Mouse (Mus musculus): ENCODE measurements around the gene Stx11. TPM values are rescaled to one million over a fixed set of nuclear protein-coding genes. Genes with fewer than 3 reads are reported as not detected.
"Not testable (repeated sequence)": the region's sequence is repeated elsewhere in the genome, so short reads cannot be mapped to it uniquely, and the experiment has no call there.

Gene Stx11
- polyA plus RNA-seq, 1 experiment, result 1.4 TPM

DNA sequence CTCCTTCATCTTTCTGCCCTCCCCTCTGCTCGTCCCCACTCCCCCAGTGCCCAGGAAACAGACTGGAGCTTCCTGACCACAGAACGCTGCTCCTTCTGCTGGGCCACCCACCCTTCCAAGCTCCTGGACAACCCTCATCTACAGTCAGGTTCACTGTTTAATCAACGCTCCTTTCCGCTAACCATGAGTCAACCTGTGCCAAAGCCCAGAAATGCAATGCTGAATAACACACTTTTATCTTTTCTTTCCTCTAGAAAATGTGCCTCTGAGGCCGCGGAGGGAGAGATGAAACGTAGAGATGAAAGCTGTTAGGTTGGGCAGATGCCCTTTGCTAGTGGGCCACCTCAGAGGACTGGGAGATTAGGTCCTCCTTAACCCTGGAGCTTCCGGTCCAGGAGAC, 2.6 kb downstream of the Stx11 start:
- no peak for DNase-seq
- no peak overlapping the region for H3K4me3 ChIP-seq (ENCODE audit: insufficient read depth, low read depth, low read length)
- TF ChIP-seq CTCF (conservative IDR thresholded peaks at IDR 0.05; ENCODE audit: insufficient read depth, insufficient read length, low read depth, low read length) (no peak), POLR2A (IDR thresholded peaks at IDR 0.05; ENCODE audit: low read depth, low read length) (no peak)
- no peak overlapping the region for H3K27ac ChIP-seq (ENCODE audit: insufficient read depth, low read depth, low read length)
- H3K4me1 ChIP-seq (ENCODE audit: control insufficient read depth, insufficient read depth, low read length), result no peaks in the 10 kb centered on the region
- no peaks in the 10 kb centered on the region for H3K27me3 ChIP-seq (replicated peaks; ENCODE audit: control insufficient read depth, insufficient read depth, low read length)
- H3K36me3 ChIP-seq (ENCODE audit: control insufficient read depth, insufficient read depth, low read length), result no peaks in the 10 kb centered on the region
- WGBS, result 92% methylated on average over 8 of the region's 8 CpGs

DNA sequence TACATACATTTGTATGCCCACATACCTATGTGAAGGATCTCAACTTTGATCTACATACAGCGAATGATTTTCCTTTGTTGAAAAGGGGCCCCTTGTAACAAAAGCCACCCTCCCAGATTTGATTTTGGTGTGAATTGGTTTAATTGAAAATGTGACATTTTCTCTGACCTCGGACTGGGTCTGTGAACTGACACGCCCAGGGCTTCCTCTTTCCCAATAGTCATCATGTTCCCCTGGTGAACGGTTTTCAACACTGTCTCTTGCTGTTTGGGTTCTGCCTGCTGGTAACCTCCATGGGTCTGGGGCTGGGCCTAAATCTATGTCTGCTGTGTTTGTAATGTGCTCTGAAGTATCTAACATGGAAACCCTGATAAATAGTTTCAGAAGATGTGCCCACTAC, 6.8 kb downstream of the Stx11 start:
- Histone ChIP-seq H3K27ac (ENCODE audit: insufficient read depth, low read depth, low read length) (no peak overlapping the region), H3K27me3 (replicated peaks; ENCODE audit: control insufficient read depth, insufficient read depth, low read length) (no peaks in the 10 kb centered on the region), H3K4me3 (ENCODE audit: insufficient read depth, low read depth, low read length) (no peak overlapping the region), H3K4me1 (ENCODE audit: control insufficient read depth, insufficient read depth, low read length) (no peaks in the 10 kb centered on the region), H3K36me3 (ENCODE audit: control insufficient read depth, insufficient read depth, low read length) (no peaks in the 10 kb centered on the region)
- DNase-seq, result no peak
- TF ChIP-seq CTCF (conservative IDR thresholded peaks at IDR 0.05; ENCODE audit: insufficient read depth, insufficient read length, low read depth, low read length) (no peak), POLR2A (IDR thresholded peaks at IDR 0.05; ENCODE audit: low read depth, low read length) (no peak)
- WGBS, result 85% methylated on average over 4 of the region's 4 CpGs

DNA sequence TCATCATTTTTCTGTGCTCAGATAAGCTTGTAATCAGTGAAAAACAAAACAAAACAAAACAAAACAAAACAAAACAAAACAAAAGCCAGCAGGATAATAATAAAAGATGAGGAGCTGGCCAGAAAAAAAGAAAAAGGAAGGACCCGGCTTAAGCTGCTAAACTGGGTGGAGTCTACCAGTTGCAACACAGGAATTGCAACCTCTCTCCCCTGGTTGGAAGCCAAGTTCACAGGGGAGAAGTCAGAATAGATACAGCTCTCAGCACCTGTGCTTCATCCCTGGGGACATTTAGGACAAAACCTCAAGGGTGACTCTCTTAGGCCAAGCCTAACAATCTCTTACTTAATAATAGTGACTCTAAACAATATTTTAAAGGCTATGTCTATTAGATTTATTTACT, 8.3 kb downstream of the Stx11 start:
- DNase-seq, result no peak
- no peak overlapping the region for H3K4me3 ChIP-seq (ENCODE audit: insufficient read depth, low read depth, low read length)
- TF ChIP-seq POLR2A (IDR thresholded peaks at IDR 0.05; ENCODE audit: low read depth, low read length), result no peak
- TF ChIP-seq CTCF (conservative IDR thresholded peaks at IDR 0.05; ENCODE audit: insufficient read depth, insufficient read length, low read depth, low read length), result no peak
- no peaks in the 10 kb centered on the region for H3K36me3 ChIP-seq (ENCODE audit: control insufficient read depth, insufficient read depth, low read length)
- H3K4me1 ChIP-seq (ENCODE audit: control insufficient read depth, insufficient read depth, low read length), result no peaks in the 10 kb centered on the region
- H3K27ac ChIP-seq (ENCODE audit: insufficient read depth, low read depth, low read length), result no peak overlapping the region
- 33% methylated on average over 1 of the region's 1 CpGs for WGBS
- no peaks in the 10 kb centered on the region; the same call in 1 of the 2 replicates for H3K27me3 ChIP-seq (replicated peaks; ENCODE audit: control insufficient read depth, insufficient read depth, low read length)

DNA sequence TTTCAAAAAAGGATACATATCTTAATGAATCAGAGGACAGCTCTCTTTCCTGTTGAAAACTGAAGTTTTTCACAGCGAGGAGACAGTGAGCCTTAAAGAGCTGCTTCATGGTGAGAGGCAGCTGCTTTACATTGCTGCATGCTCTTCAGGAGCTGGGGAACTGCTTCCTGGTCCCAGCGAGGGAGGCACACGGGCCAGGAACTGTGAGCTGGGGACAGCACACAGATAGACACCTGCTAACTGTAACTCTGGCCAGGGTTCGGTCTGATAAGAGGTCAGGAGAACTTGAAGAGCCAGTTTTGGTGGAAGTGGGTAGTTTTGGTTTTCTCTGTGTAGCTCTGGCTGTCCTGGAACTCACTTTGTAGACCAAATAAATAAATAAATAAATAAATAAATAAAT, 12.7 kb downstream of the Stx11 start:
- H3K27me3 ChIP-seq (replicated peaks; ENCODE audit: control insufficient read depth, insufficient read depth, low read length); H3K4me1 ChIP-seq (ENCODE audit: control insufficient read depth, insufficient read depth, low read length); H3K27ac ChIP-seq (ENCODE audit: insufficient read depth, low read depth, low read length); H3K4me3 ChIP-seq (ENCODE audit: insufficient read depth, low read depth, low read length); H3K36me3 ChIP-seq (ENCODE audit: control insufficient read depth, insufficient read depth, low read length); DNase-seq: not testable (repeated sequence)
- WGBS, result 75% methylated on average over 4 of the region's 4 CpGs

DNA sequence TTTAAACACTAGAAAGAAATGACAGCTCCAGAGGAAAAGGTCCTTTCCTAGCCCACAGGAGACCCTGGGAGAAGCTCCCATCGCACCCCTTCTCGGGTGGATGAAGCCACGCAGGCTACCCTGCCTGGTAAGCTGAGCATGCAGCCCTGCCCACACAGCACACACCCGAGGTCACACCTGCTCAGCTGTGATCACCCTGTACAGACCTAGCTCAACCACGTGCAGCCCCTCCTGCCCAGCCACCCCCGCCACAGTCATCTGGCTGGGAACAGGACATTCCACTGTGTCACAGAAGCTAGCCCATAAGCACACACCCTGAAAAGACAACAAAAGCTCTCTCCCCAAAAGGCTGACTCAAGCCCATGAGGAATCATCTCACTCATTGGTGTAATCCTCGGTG, 14.8 kb downstream of the Stx11 start:
- no peak overlapping the region for H3K27ac ChIP-seq (ENCODE audit: insufficient read depth, low read depth, low read length)
- no peak for TF ChIP-seq POLR2A (IDR thresholded peaks at IDR 0.05; ENCODE audit: low read depth, low read length)
- no peak for TF ChIP-seq CTCF (conservative IDR thresholded peaks at IDR 0.05; ENCODE audit: insufficient read depth, insufficient read length, low read depth, low read length)

DNA sequence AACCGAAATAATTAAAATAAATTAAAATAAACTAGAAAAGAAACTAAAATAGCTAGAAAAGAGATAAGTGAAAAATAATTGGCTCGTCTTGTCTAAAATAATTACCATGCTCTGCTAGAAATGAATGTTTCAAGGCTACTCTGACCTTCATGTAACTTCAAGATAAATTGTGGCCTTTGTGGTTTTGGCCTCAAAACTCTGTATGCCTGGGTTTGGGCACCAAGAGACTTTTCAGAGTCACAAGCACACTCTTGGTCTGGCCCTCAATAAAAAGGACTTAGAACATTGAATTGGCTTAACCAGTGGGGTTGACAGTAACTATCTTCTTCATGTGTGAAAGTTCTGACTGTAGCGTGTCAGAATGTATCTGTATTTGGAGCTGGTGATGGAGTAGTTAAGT, 16.5 kb downstream of the Stx11 start:
- Histone ChIP-seq H3K4me1 (ENCODE audit: control insufficient read depth, insufficient read depth, low read length) (no peaks in the 10 kb centered on the region), H3K36me3 (ENCODE audit: control insufficient read depth, insufficient read depth, low read length) (no peaks in the 10 kb centered on the region), H3K27ac (ENCODE audit: insufficient read depth, low read depth, low read length) (no peak overlapping the region), H3K27me3 (replicated peaks; ENCODE audit: control insufficient read depth, insufficient read depth, low read length) (no peaks in the 10 kb centered on the region; the same call in 1 of the 2 replicates), H3K4me3 (ENCODE audit: insufficient read depth, low read depth, low read length) (no peak overlapping the region)
- WGBS, result 96% methylated on average over 3 of the region's 3 CpGs
- TF ChIP-seq POLR2A (IDR thresholded peaks at IDR 0.05; ENCODE audit: low read depth, low read length) (no peak), CTCF (conservative IDR thresholded peaks at IDR 0.05; ENCODE audit: insufficient read depth, insufficient read length, low read depth, low read length) (no peak)
- DNase-seq, result no peak

More for the DNA sequence above, 14.8 kb downstream of the Stx11 start:
- no peaks in the 10 kb centered on the region; the same call in 1 of the 2 replicates for H3K27me3 ChIP-seq (replicated peaks; ENCODE audit: control insufficient read depth, insufficient read depth, low read length)
- no peaks in the 10 kb centered on the region for H3K36me3 ChIP-seq (ENCODE audit: control insufficient read depth, insufficient read depth, low read length)
- no peak overlapping the region for H3K4me3 ChIP-seq (ENCODE audit: insufficient read depth, low read depth, low read length)
- DNase-seq, result no peak
- H3K4me1 ChIP-seq (ENCODE audit: control insufficient read depth, insufficient read depth, low read length), result no peaks in the 10 kb centered on the region
- 56% methylated on average over 7 of the region's 7 CpGs for WGBS

DNA sequence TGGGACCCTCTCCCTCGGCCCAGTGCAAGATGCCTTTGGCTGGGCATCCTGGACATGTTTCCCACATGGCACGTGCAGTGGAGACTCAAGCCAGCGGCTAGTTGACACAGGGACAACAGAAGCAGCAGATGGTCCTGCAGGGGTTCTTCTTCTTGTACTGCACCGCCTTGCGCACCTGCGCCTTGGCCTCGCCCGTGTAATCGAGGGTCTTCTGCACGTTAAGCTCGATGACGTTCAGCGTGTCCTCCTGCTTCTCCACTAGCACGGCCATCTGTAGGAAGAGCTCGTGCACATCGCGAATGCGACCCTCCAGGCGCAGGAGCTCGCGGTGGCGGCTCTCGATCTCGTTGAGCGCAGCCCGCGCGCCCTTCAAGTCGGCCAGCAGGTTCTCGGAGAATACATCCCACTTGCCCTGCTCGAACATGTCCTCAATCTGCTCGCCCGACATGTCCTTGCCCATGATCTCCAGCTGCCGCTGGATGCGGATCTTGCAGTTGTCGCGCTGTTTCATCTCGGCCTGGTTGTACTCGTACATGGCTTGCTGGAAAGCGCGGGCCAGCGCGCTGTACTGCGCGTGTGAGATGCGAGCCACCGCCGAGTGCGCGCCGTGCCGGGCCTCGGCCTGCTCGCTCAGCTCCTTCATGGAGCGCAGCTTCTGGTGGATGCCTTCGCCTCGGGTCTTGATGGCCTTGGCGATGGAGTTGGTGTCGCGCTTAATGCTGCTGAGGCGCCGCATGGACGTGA, 22.9 kb downstream of the Stx11 start:
- H3K27me3 ChIP-seq (replicated peaks; ENCODE audit: control insufficient read depth, insufficient read depth, low read length), result no peaks in the 10 kb centered on the region
- H3K4me1 ChIP-seq (ENCODE audit: control insufficient read depth, insufficient read depth, low read length), result no peaks in the 10 kb centered on the region
- peak; percentile 7 for DNase-seq
- no peaks in the 10 kb centered on the region for H3K36me3 ChIP-seq (ENCODE audit: control insufficient read depth, insufficient read depth, low read length)
- no peak overlapping the region for H3K27ac ChIP-seq (ENCODE audit: insufficient read depth, low read depth, low read length)
- TF ChIP-seq CTCF (conservative IDR thresholded peaks at IDR 0.05; ENCODE audit: insufficient read depth, insufficient read length, low read depth, low read length), result no peak
- TF ChIP-seq POLR2A (IDR thresholded peaks at IDR 0.05; ENCODE audit: low read depth, low read length), result no peak
- peak overlapping the region; percentile 9; the same call in 1 of the 2 replicates for H3K4me3 ChIP-seq (ENCODE audit: insufficient read depth, low read depth, low read length)
- 28% methylated on average over 63 of the region's 63 CpGs for WGBS
